In the genomic region with DNA sequence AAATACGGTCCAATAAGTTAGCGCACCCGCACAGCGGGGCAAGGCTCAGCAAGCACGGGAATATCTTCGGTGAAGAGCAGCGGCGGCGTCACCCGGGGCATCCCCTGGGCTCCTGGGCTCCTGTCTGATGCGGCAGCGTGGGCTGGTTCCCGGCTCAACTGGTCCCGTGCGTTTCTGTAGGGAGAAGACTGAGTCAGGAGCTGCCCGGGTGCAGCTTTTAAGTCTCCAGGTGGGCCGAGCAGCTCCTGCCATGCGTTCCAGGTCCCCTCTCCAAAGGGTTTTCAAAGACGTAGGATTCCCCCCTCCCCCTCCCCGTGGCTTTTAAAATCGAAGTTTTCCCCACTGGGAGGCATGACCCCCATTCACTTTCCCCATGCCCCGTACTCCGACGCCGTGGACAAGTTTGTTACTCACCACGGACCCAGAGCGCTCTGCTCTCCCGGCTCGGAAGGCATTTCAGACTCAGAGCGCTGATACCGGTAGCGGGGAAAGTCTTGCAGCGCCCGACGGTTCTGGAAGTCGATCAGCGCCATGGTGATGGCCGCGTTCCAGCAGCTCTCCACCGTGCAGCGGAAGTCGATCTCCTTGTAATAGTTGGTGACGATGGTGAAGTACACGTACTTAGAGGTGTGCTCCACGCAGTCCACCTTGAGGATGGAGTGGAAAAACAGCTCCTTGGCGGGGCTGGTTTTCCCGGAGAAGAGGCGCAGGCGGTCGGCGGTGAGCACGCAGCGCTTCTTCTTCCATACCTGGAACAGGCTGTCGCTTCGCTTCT, we compare ENCODE assay signal across 7 mouse cellular contexts. TPM values are rescaled to one million over a fixed set of nuclear protein-coding genes. Genes with fewer than 3 reads are reported as not detected.
A peak's percentile ranks its signal among the peaks of the same experiment; 100 is the strongest.
DNase-seq lines count a peak whose midpoint lies in the region; ATAC-seq lines count a peak whose summit lies in the region.

No protein-coding gene starts in this region.

- H3K4me1 ChIP-seq in heart, embryonic 13.5 days, result peaks cover 18% of the 10 kb centered on the region

- H3K9ac ChIP-seq in heart, embryonic 13.5 days, result peak overlapping the region; percentile 11

- peak overlapping the region; percentile 61 for H3K4me3 ChIP-seq in heart, embryonic 13.5 days

- no peaks in the 10 kb centered on the region for H3K36me3 ChIP-seq in heart, embryonic 13.5 days

- H3K9me3 ChIP-seq in heart, embryonic 13.5 days, result no peaks in the 10 kb centered on the region

- WGBS in heart, embryonic 13.5 days, result 1% methylated on average over 55 of the region's 55 CpGs

- H3K27me3 ChIP-seq in heart, embryonic 13.5 days (replicated peaks), result peaks cover 88% of the 10 kb centered on the region

- H3K27ac ChIP-seq in heart, embryonic 13.5 days (replicated peaks), result no peak overlapping the region

- ATAC-seq in heart, embryonic 13.5 days (ENCODE audit: extremely low read depth, insufficient number of reproducible peaks, low FRiP score, low TSS enrichment), result no peak

- DNase-seq in thymus, postnatal 4 days, result peak; percentile 45
- no peak for DNase-seq in thymus, postnatal 25 days
- peak; percentile 55 for DNase-seq in embryo, embryonic 10 days (ENCODE audit: low spot score)
- DNase-seq in kidney, postnatal 10 days, result peak; percentile 77
- DNase-seq in lung, postnatal 14 days, result peak; percentile 63
- DNase-seq in right cerebral cortex, postnatal 14 days, result peak; percentile 33

- peak overlapping the region; percentile 94 for H3K4me2 ChIP-seq in heart, embryonic 13.5 days

RNA-seq across cellular contexts. Expression of gene Phlda2, which starts 1.1 kb away (rescaled TPM):
- polyA plus RNA-seq in heart, embryonic 13.5 days (2015; fragmentation: Nextera tagmentation; extraction: Ambion mirVana), result 1.2 and 2.3 TPM in 2 replicates

RNA-seq across cellular contexts. Expression of gene Slc22a18, which starts 28.3 kb away (rescaled TPM):
- polyA plus RNA-seq in heart, embryonic 13.5 days (2015; fragmentation: Nextera tagmentation; extraction: Ambion mirVana), result 0.90 and 1.3 TPM in 2 replicates

RNA-seq across cellular contexts. Expression of gene Cdkn1c, which starts 41.0 kb away (rescaled TPM):
- polyA plus RNA-seq in heart, embryonic 13.5 days (2015; fragmentation: Nextera tagmentation; extraction: Ambion mirVana), result 621 and 622 TPM in 2 replicates

RNA-seq across cellular contexts. Expression of gene Nap1l4, which starts 47.1 kb away (rescaled TPM):
- 217 and 223 TPM in 2 replicates for polyA plus RNA-seq in heart, embryonic 13.5 days (2015; fragmentation: Nextera tagmentation; extraction: Ambion mirVana)
